Mouse (Mus musculus) ES-E14 (cell line): ENCODE measurements around the gene Lcat. TPM values are rescaled to one million over a fixed set of nuclear protein-coding genes. Genes with fewer than 3 reads are reported as not detected.

Experiments
- DNase-seq: peaks from one replicate; pipeline ENCODE4 v3.0.0-alpha.2; 2013; ENCODE audit warnings: low read depth, low spot score
- H3K27ac ChIP-seq: 2 replicates; pipeline ENCODE4 v1.5.1; 2012; ENCODE audit warnings: low read depth, mild to moderate bottlenecking, low read length, moderate library complexity, mixed read lengths; ENCODE audit not compliant: poor library complexity, insufficient read depth, severe bottlenecking
- H3K36me3 ChIP-seq: 2 replicates; pipeline ENCODE4 v1.6.1; 2012; ENCODE audit warnings: mild to moderate bottlenecking, low read length, moderate library complexity, mixed read lengths; ENCODE audit not compliant: control insufficient read depth, poor library complexity, insufficient read depth, severe bottlenecking
- H3K4me1 ChIP-seq, 2 experiments: fragments of 150-350 bp in 1 of 2; sonication (generic) in 1 of 2; 2 replicates each; pipeline ENCODE4 v1.6.1; 2012; ENCODE audit warnings: low read length in 2 of 2, mild to moderate bottlenecking in 1 of 2, mixed read lengths in 1 of 2; ENCODE audit not compliant: control insufficient read depth in 2 of 2, insufficient read depth in 2 of 2, poor library complexity in 1 of 2
- H3K4me3 ChIP-seq, 2 experiments: fragments of 150-350 bp in 1 of 2; sonication (generic) in 1 of 2; 2 replicates each; pipeline ENCODE4 v1.5.1; 2012; ENCODE audit warnings: low read length in 2 of 2, low read depth in 1 of 2, mild to moderate bottlenecking in 1 of 2, mixed read lengths in 1 of 2; ENCODE audit not compliant: insufficient read depth in 1 of 2, poor library complexity in 1 of 2, severe bottlenecking in 1 of 2
- H3K9ac ChIP-seq: 2 replicates; pipeline ENCODE4 v1.6.1; 2012; ENCODE audit warnings: low read depth, mild to moderate bottlenecking, low read length, mixed read lengths; ENCODE audit not compliant: poor library complexity, insufficient read depth, severe bottlenecking
- H3K9me3 ChIP-seq: fragments of 150-350 bp; sonication (generic); 2 replicates; pipeline ENCODE4 v1.6.1; 2012; ENCODE audit warnings: low read depth, mild to moderate bottlenecking, low read length; ENCODE audit not compliant: control insufficient read depth, insufficient read depth
- CHD2 ChIP-seq: IDR thresholded peaks from 2 replicates; pipeline ENCODE4 v1.6.1; 2014; ENCODE audit warnings: mild to moderate bottlenecking, low read depth, low read length, inconsistent platforms
- HCFC1 ChIP-seq: IDR thresholded peaks from 2 replicates; pipeline ENCODE4 v1.6.1; 2012; ENCODE audit warnings: low read length, inconsistent platforms, borderline replicate concordance; ENCODE audit not compliant: insufficient read depth
- MAFK ChIP-seq: IDR thresholded peaks from 2 replicates; pipeline ENCODE4 v1.6.1; 2014; ENCODE audit warnings: mild to moderate bottlenecking, low read depth, low read length, inconsistent platforms; ENCODE audit not compliant: insufficient read depth
- ZC3H11A ChIP-seq: IDR thresholded peaks from 2 replicates; pipeline ENCODE4 v1.6.1; 2012; ENCODE audit warnings: low read depth, mild to moderate bottlenecking, inconsistent platforms, low read length, borderline replicate concordance
- ZNF384 ChIP-seq: IDR thresholded peaks from 2 replicates; pipeline ENCODE4 v1.6.1; 2012; ENCODE audit warnings: low read depth, low read length, inconsistent platforms
- in situ Hi-C, 2 experiments: fragments of 600-800 bp; cut with MboI; formaldehyde crosslinking; loops; one replicate each; pipeline ENCODE4 v1.15.1; 2025; ENCODE audit warnings: low sequenced_read_pairs in 2 of 2, inconsistent platforms in 1 of 2; ENCODE audit not compliant: unreplicated experiment in 2 of 2
- total RNA-seq: library from RNA; depleted of rRNA; stranded (reverse); fragments of 300-350 nt; gene quantifications from 2 replicates; pipeline ENCODE4 v1.2.3, GENCODE M21; 2012

The Lcat gene
- total RNA-seq, 1 experiment, result 2.4 TPM

DNA sequence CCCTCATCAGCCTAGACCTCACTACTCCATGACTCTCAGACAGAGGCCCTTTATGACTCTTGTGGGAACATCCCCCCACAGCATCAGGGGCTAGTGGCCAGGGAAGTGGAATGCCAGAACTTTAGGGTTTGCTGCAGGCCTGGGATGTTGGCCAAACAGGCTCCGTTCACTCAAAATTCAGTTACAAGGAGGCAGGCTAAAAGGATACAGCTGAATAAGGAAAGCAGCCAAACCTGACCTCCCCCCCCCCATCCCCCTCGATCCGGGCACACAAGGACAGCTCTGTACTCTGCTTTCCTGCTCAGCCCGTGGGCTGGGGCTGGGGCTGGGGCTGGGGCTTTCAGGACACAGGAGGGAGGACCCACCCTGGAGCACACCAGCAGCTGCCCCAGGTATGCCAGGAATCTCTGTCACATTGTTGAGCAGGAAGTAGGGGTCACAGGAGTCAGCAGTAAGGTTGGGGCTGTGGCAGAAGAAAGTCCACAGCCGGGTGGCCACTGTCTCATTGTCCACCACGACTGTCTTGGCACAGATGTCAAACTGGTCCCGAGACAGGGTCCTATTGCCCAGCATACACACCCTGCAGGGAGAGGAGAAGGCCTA is 8.0 kb upstream of the Lcat start:
- H3K9me3 ChIP-seq, result no peaks in the 10 kb centered on the region
- H3K36me3 ChIP-seq, result peaks cover 71% of the 10 kb centered on the region
- H3K4me3 ChIP-seq, result no peak overlapping the region
- in situ Hi-C loops, result no loop called here
- DNase-seq, result no peak
- no peak for TF ChIP-seq CHD2
- TF ChIP-seq MAFK, result no peak
- TF ChIP-seq ZNF384, result no peak
- TF ChIP-seq HCFC1, result no peak
- no peak for TF ChIP-seq ZC3H11A
- no peak overlapping the region; the same call in 1 of the 2 replicates for H3K27ac ChIP-seq
- no peaks in the 10 kb centered on the region for H3K4me1 ChIP-seq
- H3K9ac ChIP-seq, result no peak overlapping the region

DNA sequence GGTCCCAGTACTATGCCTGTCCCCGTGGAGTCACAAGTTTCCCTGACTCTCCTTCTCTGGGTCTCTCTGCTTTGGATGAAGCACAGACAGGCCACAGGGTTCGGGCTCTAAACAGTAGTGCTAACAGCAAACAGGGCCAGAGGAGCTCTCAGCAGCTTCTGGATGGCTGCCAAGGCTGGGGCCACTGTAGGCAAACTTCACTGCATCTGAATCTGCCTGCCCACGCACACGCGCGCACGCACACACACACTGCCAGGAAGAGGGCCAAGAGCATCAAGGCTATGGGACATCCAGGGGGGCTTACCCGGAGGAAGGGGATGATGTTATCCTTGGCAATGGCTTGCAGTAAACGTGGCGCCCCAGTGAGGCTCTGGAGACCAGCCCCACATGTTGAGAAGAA is 6.2 kb upstream of the Lcat start:
- Histone ChIP-seq H3K9me3 (no peaks in the 10 kb centered on the region), H3K9ac (no peak overlapping the region), H3K36me3 (peaks cover 82% of the 10 kb centered on the region), H3K27ac (no peak overlapping the region), H3K4me3 (no peak overlapping the region), H3K4me1 (no peaks in the 10 kb centered on the region)
- no peak for DNase-seq
- TF ChIP-seq HCFC1, result no peak
- no peak for TF ChIP-seq ZC3H11A
- TF ChIP-seq ZNF384, result no peak
- TF ChIP-seq CHD2, result no peak
- TF ChIP-seq MAFK, result no peak
- in situ Hi-C loops, result no loop called here

- in situ Hi-C loops, result no loop called here
- no peaks in the 10 kb centered on the region for H3K9me3 ChIP-seq
- no peak overlapping the region for H3K27ac ChIP-seq
- H3K4me3 ChIP-seq, result no peak overlapping the region
- no peaks in the 10 kb centered on the region; a peak in 1 of 4 replicates for H3K4me1 ChIP-seq
- DNase-seq, result no peak
- H3K9ac ChIP-seq, result no peak overlapping the region
- H3K36me3 ChIP-seq, result peaks cover 48% of the 10 kb centered on the region
- TF ChIP-seq HCFC1 (no peak), ZNF384 (no peak), ZC3H11A (no peak), CHD2 (no peak), MAFK (no peak)
Observed at GRCm38 (mm10) chr8:105942542-105942941, 640 bp downstream of the Lcat start.

DNA sequence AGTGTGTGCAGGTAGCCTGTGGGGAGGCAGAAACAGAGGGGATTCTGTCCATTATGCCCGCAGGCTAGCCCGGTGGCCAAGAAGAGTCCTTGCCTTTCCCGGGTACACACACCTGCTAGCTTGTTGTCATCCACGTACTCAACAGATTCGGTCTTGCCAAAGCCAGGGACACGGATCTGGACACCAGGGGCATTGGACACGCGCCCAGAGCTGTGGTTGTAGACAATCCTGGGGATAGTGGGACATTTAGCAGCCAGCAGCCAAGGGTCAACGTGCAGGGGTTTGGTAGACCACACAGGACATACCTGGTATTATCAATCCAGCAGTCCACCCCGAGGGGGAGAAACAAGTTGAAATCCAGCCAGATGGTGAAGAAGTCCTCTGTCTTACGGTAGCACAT is 1.2 kb downstream of the Lcat start:
- DNase-seq, result no peak
- no peaks in the 10 kb centered on the region; a peak in 1 of 4 replicates for H3K4me1 ChIP-seq

More for the DNA sequence above, 1.2 kb downstream of the Lcat start:
- H3K36me3 ChIP-seq, result peaks cover 43% of the 10 kb centered on the region
- in situ Hi-C loops, result no loop called here
- no peak overlapping the region for H3K9ac ChIP-seq
- TF ChIP-seq HCFC1 (no peak), ZC3H11A (no peak), CHD2 (no peak), ZNF384 (no peak), MAFK (no peak)
- H3K4me3 ChIP-seq, result no peak overlapping the region
- H3K9me3 ChIP-seq, result no peaks in the 10 kb centered on the region
- H3K27ac ChIP-seq, result no peak overlapping the region
